Mouse (Mus musculus): ENCODE measurements around the gene Tlr5. TPM values are rescaled to one million over a fixed set of nuclear protein-coding genes. Genes with fewer than 3 reads are reported as not detected.

The Tlr5 gene
- total and polyA plus RNA-seq, 3 experiments = not detected

- Histone ChIP-seq H3K79me2 (replicated peaks; ENCODE audit: control insufficient read depth, extremely low read depth, insufficient read depth, poor library complexity, severe bottlenecking) (no peaks in the 10 kb centered on the region), H3K4me2 (ENCODE audit: insufficient read depth, low read depth, poor library complexity, severe bottlenecking) (no peak overlapping the region), H3K9ac (ENCODE audit: insufficient read depth, low read depth) (no peak overlapping the region), H3K9me3 (replicated peaks; ENCODE audit: low read length) (no peaks in the 10 kb centered on the region), H3K27me3 (replicated peaks) (peaks cover 6% of the 10 kb centered on the region), H3K27ac (ENCODE audit: insufficient read depth, low read depth) (no peak overlapping the region), H3K4me3 (replicated peaks in 1 of 3; ENCODE audit: low read depth in 2 of 3, low read length in 2 of 3, poor library complexity in 1 of 3) (no peak overlapping the region), H3K4me1 (ENCODE audit: control insufficient read depth in 1 of 2, insufficient read depth in 2 of 2) (peaks cover 9 to 17% of the 10 kb centered on the region in 2 experiments; a peak in 3 of 4 replicates), H3K36me3 (replicated peaks in 1 of 2; ENCODE audit: control insufficient read depth in 1 of 2, insufficient read depth in 1 of 2, low read length in 1 of 2) (no peaks in the 10 kb centered on the region)
- dilution Hi-C loops (cut with MboI; ENCODE audit: extremely low pct_ligation_motif_present, extremely low pct_unique_long_range_greater_than_20kb, low sequenced_read_pairs) = no loop called here
- DNase-seq (ENCODE audit: extremely low read depth) = no peak
- in situ Hi-C loops (cut with MboI; ENCODE audit: low pct_ligation_motif_present, low pct_unique_long_range_greater_than_20kb, low sequenced_read_pairs) = no loop called here
- TF ChIP-seq POLR2AphosphoS2 (IDR thresholded peaks at IDR 0.05; ENCODE audit: low read depth, low read length) = no peak
- TF ChIP-seq ZKSCAN1 (IDR thresholded peaks at IDR 0.05; ENCODE audit: borderline replicate concordance, low read depth, low read length) = no peak
- TF ChIP-seq USF2 (conservative IDR thresholded peaks at IDR 0.05; ENCODE audit: low read depth, low read length) = no peak
- no peak for TF ChIP-seq RAD21 (IDR thresholded peaks at IDR 0.05; ENCODE audit: low read depth, low read length)
- no peak for TF ChIP-seq JUND (conservative IDR thresholded peaks at IDR 0.05; ENCODE audit: low read depth, low read length)
- TF ChIP-seq CHD1 (IDR thresholded peaks at IDR 0.05; ENCODE audit: low read depth, low read length) = no peak
- TF ChIP-seq RCOR1 (conservative IDR thresholded peaks at IDR 0.05; ENCODE audit: low read depth, low read length) = no peak
- TF ChIP-seq USF1 (IDR thresholded peaks at IDR 0.05; ENCODE audit: low read depth, low read length) = no peak
- TF ChIP-seq ELF1 (IDR thresholded peaks at IDR 0.05; ENCODE audit: low read depth, low read length) = no peak
- no peak for TF ChIP-seq IRF4 (IDR thresholded peaks at IDR 0.05; ENCODE audit: low read depth, low read length)
- TF ChIP-seq BHLHE40 (IDR thresholded peaks at IDR 0.05; ENCODE audit: low read depth, low read length) = no peak
- TF ChIP-seq TBP (conservative IDR thresholded peaks at IDR 0.05; ENCODE audit: low read depth, low read length) = no peak
Observed at GRCm38 (mm10) chr1:182951298-182951697, 3.3 kb upstream of the Tlr5 start.

DNA sequence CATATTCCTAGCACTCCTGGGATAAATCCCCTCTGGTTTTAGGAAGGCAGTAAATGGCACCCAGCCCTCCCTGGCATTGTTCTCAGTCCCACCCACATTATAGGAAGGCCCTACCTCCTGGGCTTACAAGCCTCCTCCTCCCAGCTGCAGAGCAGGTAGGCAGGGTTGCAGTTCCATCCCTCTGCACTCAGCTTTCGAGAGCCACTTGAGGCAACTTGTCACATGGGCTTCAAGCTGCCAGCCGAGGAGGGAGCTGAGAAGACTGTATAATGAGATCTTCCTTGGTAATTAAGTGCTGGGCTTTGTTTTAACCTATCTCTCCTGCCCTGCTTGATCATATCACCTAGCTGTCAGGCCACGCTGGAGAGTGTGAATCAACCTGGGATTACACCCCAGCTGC is 1.4 kb upstream of the Tlr5 start:
- Histone ChIP-seq H3K4me1 (ENCODE audit: control insufficient read depth in 1 of 2, insufficient read depth in 2 of 2) (peaks cover 9 to 17% of the 10 kb centered on the region in 2 experiments; a peak in 3 of 4 replicates), H3K4me3 (replicated peaks in 1 of 3; ENCODE audit: low read depth in 2 of 3, low read length in 2 of 3, poor library complexity in 1 of 3) (no peak overlapping the region), H3K27ac (ENCODE audit: insufficient read depth, low read depth) (no peak overlapping the region), H3K79me2 (replicated peaks; ENCODE audit: control insufficient read depth, extremely low read depth, insufficient read depth, poor library complexity, severe bottlenecking) (no peaks in the 10 kb centered on the region), H3K4me2 (ENCODE audit: insufficient read depth, low read depth, poor library complexity, severe bottlenecking) (no peak overlapping the region), H3K27me3 (replicated peaks) (peaks cover 6% of the 10 kb centered on the region), H3K9me3 (replicated peaks; ENCODE audit: low read length) (no peaks in the 10 kb centered on the region), H3K9ac (ENCODE audit: insufficient read depth, low read depth) (no peak overlapping the region), H3K36me3 (replicated peaks in 1 of 2; ENCODE audit: control insufficient read depth in 1 of 2, insufficient read depth in 1 of 2, low read length in 1 of 2) (no peaks in the 10 kb centered on the region)
- in situ Hi-C loops (cut with MboI; ENCODE audit: low pct_ligation_motif_present, low pct_unique_long_range_greater_than_20kb, low sequenced_read_pairs) = no loop called here
- dilution Hi-C loops (cut with MboI; ENCODE audit: extremely low pct_ligation_motif_present, extremely low pct_unique_long_range_greater_than_20kb, low sequenced_read_pairs) = no loop called here
- DNase-seq (ENCODE audit: extremely low read depth) = no peak
- TF ChIP-seq ELF1 (IDR thresholded peaks at IDR 0.05; ENCODE audit: low read depth, low read length) (no peak), MAZ (IDR thresholded peaks at IDR 0.05; ENCODE audit: low read depth, low read length) (no peak), MXI1 (IDR thresholded peaks at IDR 0.05; ENCODE audit: low read depth, low read length) (no peak), RAD21 (IDR thresholded peaks at IDR 0.05; ENCODE audit: low read depth, low read length) (no peak), CHD2 (IDR thresholded peaks at IDR 0.05; ENCODE audit: low read length) (no peak)

Measured in CH12.LX (cell line).